Mouse (Mus musculus) lung, postnatal 0 days (tissue): ENCODE results near the gene Chil1. TPM values are rescaled to one million over a fixed set of nuclear protein-coding genes. Genes with fewer than 3 reads are reported as not detected.

ENCODE experiments used
- ATAC-seq: fragments of 200-750 bp; cut with Nextera tagmentation; 2 replicates; pipeline ENCODE4 v1.8.0; 2017; ENCODE audit warnings: moderate library complexity
- DNase-seq: peaks from one replicate; pipeline ENCODE4 v3.0.0-alpha.2; 2016; ENCODE audit warnings: low spot score
- H3K27ac ChIP-seq: fragments of 300-500 bp; sonication (generic); 2 replicates; pipeline ENCODE4 v1.5.1; 2014; ENCODE audit warnings: antibody characterized with exemption, mild to moderate bottlenecking, low read length, mixed read lengths
- H3K27me3 ChIP-seq: fragments of 300-500 bp; sonication (generic); replicated peaks from 2 replicates; pipeline ENCODE4 v1.6.1; 2014; ENCODE audit warnings: low read length, mixed read lengths; ENCODE audit not compliant: insufficient read depth
- H3K36me3 ChIP-seq: fragments of 300-500 bp; sonication (generic); 2 replicates; pipeline ENCODE4 v1.6.1; 2014; ENCODE audit warnings: low read length, mixed read lengths; ENCODE audit not compliant: insufficient read depth
- H3K4me1 ChIP-seq: fragments of 300-500 bp; sonication (generic); 2 replicates; pipeline ENCODE4 v1.6.1; 2014; ENCODE audit warnings: antibody characterized with exemption, low read depth, low read length, mixed read lengths; ENCODE audit not compliant: insufficient read depth
- H3K4me2 ChIP-seq: fragments of 300-500 bp; sonication (generic); replicated peaks from 2 replicates; pipeline ENCODE4 v1.6.1; 2014; ENCODE audit warnings: low read depth, mild to moderate bottlenecking, low read length, moderate library complexity, mixed read lengths
- H3K4me3 ChIP-seq: fragments of 300-500 bp; sonication (generic); 2 replicates; pipeline ENCODE4 v1.5.1; 2014; ENCODE audit warnings: low read depth, low read length
- H3K9ac ChIP-seq: fragments of 300-500 bp; sonication (generic); replicated peaks from 2 replicates; pipeline ENCODE4 v1.6.1; 2014; ENCODE audit warnings: low read depth, mild to moderate bottlenecking
- H3K9me3 ChIP-seq: fragments of 300-500 bp; sonication (generic); 2 replicates; pipeline ENCODE4 v1.6.1; 2016; ENCODE audit warnings: low read length, mixed read lengths
- CTCF ChIP-seq: IDR thresholded peaks from 2 replicates; pipeline ENCODE4 v1.5.1; 2016; ENCODE audit warnings: antibody characterized with exemption, mild to moderate bottlenecking
- EP300 ChIP-seq: IDR thresholded peaks from 2 replicates; pipeline ENCODE4 v1.6.1; 2016; ENCODE audit warnings: antibody characterized with exemption, mild to moderate bottlenecking, control low read depth
- WGBS: fragments of 180-500 bp; shearing (Covaris S2); extraction: QIAGEN DNeasy Blood & Tissue Kit; methylation state at CpG from one replicate; pipeline ENCODE4 v1.1.7; 2014; 5-methylcytosine and 5-hydroxymethylcytosine counted together
- polyA plus RNA-seq: library from polyadenylated mRNA; unstranded; fragments of >200 nt; fragmentation: Nextera tagmentation; extraction: Ambion mirVana; gene quantifications from 2 replicates; pipeline ENCODE4 v1.2.1, GENCODE M21; 2015

Chil1 gene
- polyA plus RNA-seq, 1 experiment from 2014 or later: 550 TPM

GRCm38 (mm10) chr1:134234455-134235390 lies 52.7 kb downstream of the Chil1 start:
- peak overlapping the region; percentile 72 for H3K4me2 ChIP-seq
- TF ChIP-seq CTCF: no peak
- TF ChIP-seq EP300: no peak
- peak; percentile 43 for ATAC-seq
- peak; percentile 52 for DNase-seq
- peaks cover 17% of the 10 kb centered on the region for H3K27me3 ChIP-seq
- 2% methylated on average over 41 of the region's 41 CpGs for WGBS
- H3K36me3 ChIP-seq: no peaks in the 10 kb centered on the region
- H3K9me3 ChIP-seq: no peaks in the 10 kb centered on the region
- no peak overlapping the region for H3K27ac ChIP-seq
- no peak overlapping the region for H3K9ac ChIP-seq
- H3K4me3 ChIP-seq: peak overlapping the region; percentile 30
- H3K4me1 ChIP-seq: peaks cover 13% of the 10 kb centered on the region; the same call in 1 of the 2 replicates

DNA sequence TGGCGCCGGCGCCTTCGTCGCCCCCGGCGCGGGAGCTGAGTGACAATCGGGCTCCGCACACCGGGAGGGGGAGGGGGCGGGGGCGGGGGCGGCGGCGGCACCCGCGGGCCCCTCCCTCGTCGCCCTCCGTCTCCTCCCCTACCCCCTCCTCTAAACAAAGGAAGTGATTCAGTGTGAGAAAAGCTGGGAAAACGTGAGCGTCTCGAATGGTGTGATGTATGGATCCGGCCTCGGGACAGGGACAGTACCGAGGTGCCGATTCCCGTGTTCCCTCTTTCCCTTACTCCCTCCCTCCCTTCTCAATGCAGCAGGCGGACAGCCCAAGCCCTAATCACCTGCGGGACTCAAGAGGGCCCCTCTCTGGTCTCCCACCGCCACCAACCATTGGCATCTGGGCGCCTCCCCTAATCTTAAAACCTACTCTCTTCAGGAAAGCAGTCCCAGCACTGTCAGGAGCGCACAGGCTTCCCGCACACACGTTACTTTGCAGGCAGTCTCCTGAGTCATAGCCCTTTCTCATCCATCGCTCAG lies 53.5 kb downstream of the Chil1 start, which contains the start of gene Adora1:
Adora1 (minus strand) TSS at position 41 of the 531 bp plus-strand sequence.
- Histone ChIP-seq H3K27me3 (peaks cover 17% of the 10 kb centered on the region), H3K4me3 (peak within 1 kb of the TSS; percentile 30), H3K4me1 (peaks cover 13% of the 10 kb centered on the region; the same call in 1 of the 2 replicates), H3K4me2 (peak within 1 kb of the TSS; percentile 72), H3K9me3 (no peaks in the 10 kb centered on the region), H3K36me3 (no peaks in the 10 kb centered on the region), H3K27ac (no peak within 1 kb of the TSS), H3K9ac (no peak within 1 kb of the TSS)
- 4% methylated on average over 25 of the region's 37 CpGs for WGBS
- DNase-seq (no peak), ATAC-seq (no peak; the same call in 1 of the 2 replicates)
- TF ChIP-seq EP300: no peak
- TF ChIP-seq CTCF: no peak

DNA sequence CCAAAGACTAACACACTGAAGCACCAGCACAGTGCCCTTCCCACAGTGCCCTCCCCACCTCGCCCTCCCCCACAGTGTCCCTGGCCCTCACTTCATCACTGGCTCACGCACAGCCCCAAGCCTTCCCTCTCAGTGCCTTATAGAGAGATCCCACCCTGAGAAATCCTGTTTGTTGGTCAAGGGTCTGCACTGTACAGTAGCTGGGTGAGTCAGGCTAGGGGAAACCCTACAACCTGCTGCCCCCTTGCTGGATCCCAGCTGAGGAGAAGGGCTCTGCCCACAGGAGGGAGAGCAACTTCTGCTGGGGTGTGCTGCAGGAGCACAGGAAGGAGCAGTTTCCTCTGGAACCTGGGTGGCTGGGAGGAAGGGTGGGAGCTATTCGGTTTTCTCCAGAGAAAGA lies 54.2 kb downstream of the Chil1 start:
- no peak overlapping the region for H3K4me2 ChIP-seq

GRCm38 (mm10) chr1:134237438-134237837 lies 55.5 kb downstream of the Chil1 start:
- peaks cover 13% of the 10 kb centered on the region; the same call in 1 of the 2 replicates for H3K4me1 ChIP-seq
- H3K27me3 ChIP-seq: peaks cover 17% of the 10 kb centered on the region
- no peaks in the 10 kb centered on the region for H3K36me3 ChIP-seq
- no peak overlapping the region for H3K4me2 ChIP-seq
- no peak overlapping the region for H3K9ac ChIP-seq
- H3K9me3 ChIP-seq: no peaks in the 10 kb centered on the region
- no peak for TF ChIP-seq CTCF
- TF ChIP-seq EP300: no peak
- DNase-seq (no peak), ATAC-seq (no peak)
- H3K4me3 ChIP-seq: no peak overlapping the region
- WGBS: 86% methylated on average over 3 of the region's 3 CpGs
- H3K27ac ChIP-seq: no peak overlapping the region

More for the DNA sequence above, 54.2 kb downstream of the Chil1 start:
- ATAC-seq (no peak), DNase-seq (no peak)
- Histone ChIP-seq H3K27me3 (peaks cover 17% of the 10 kb centered on the region), H3K36me3 (no peaks in the 10 kb centered on the region), H3K9ac (no peak overlapping the region), H3K4me1 (peaks cover 13% of the 10 kb centered on the region; the same call in 1 of the 2 replicates), H3K27ac (no peak overlapping the region), H3K4me3 (no peak overlapping the region), H3K9me3 (no peaks in the 10 kb centered on the region)
- WGBS: 33% methylated on average over 3 of the region's 3 CpGs
- no peak for TF ChIP-seq CTCF
- no peak for TF ChIP-seq EP300

Other genes with a start within 250 kb of the Chil1 start
- gene Fmod, start 144.9 kb upstream of the Chil1 start, polyA plus RNA-seq: 9.7 and 10.0 TPM in 2 replicates
- gene Btg2, start 103.1 kb upstream of the Chil1 start, polyA plus RNA-seq: 177 and 184 TPM in 2 replicates
- 0.29 TPM in 1 of 2 replicates, not detected in the other for gene Chit1, start 70.9 kb upstream of the Chil1 start, polyA plus RNA-seq
- gene Mybph, start 11.3 kb downstream of the Chil1 start, polyA plus RNA-seq: 0.18 and 0.38 TPM in 2 replicates
- 4.8 and 4.9 TPM in 2 replicates for gene Adora1, start 53.3 kb downstream of the Chil1 start, polyA plus RNA-seq
- gene Myog, start 107.8 kb downstream of the Chil1 start, polyA plus RNA-seq: not detected in 2 replicates
- 4.5 TPM in 2 replicates for gene Ppfia4, start 150.8 kb downstream of the Chil1 start, polyA plus RNA-seq
- 42.9 and 44.8 TPM in 2 replicates for gene Tmem183a, start 179.8 kb downstream of the Chil1 start, polyA plus RNA-seq
- gene 4933406M09Rik, start 203.8 kb downstream of the Chil1 start, polyA plus RNA-seq: 0.06 TPM in 1 of 2 replicates, not detected in the other
- gene Cyb5r1, start 223.4 kb downstream of the Chil1 start, polyA plus RNA-seq: 15.3 and 22.2 TPM in 2 replicates
- 123 and 126 TPM in 2 replicates for gene Adipor1, start 233.2 kb downstream of the Chil1 start, polyA plus RNA-seq